Mouse (Mus musculus): ENCODE measurements around the gene Serp2. TPM values are rescaled to one million over a fixed set of nuclear protein-coding genes. Genes with fewer than 3 reads are reported as not detected.

Gene Serp2
- polyA plus RNA-seq, 2 experiments = 0.63 to 1.3 TPM

- ATAC-seq (ENCODE audit: insufficient read depth) = no peak
- H3K27ac ChIP-seq = no peak overlapping the region
- WGBS (ENCODE audit: insufficient replicate concordance) = 58% methylated on average over 5 of the region's 5 CpGs
Measured at GRCm38 (mm10) chr14:76500036-76500435, 56.7 kb downstream of the Serp2 start.

DNA sequence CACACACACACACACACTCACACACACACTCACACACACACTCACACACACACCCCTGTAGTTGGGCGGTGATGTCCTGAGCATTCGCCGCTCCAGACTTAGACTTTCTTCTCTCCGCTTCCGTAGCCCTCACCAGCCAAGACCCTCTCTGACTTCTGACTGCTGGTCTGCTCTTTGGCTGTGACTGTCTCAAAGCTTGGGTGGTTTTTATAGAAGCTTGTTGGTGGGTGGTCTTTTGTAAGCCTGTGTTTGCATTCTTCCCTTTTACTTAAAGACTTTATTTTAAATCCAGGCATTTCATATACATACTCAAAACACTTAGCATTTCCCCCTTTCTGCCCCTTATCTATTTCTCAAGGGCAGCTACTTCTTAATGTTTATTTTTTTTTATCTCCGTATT is 57.2 kb downstream of the Serp2 start:
- no peak for DNase-seq (ENCODE audit: low read depth in 3 of 3, low spot score in 3 of 3)
- H3K4me1 ChIP-seq (replicated peaks; ENCODE audit: control insufficient read depth in 2 of 2, insufficient read depth in 2 of 2, low read length in 1 of 2) = peaks cover 4 to 5% of the 10 kb centered on the region in 2 experiments; a peak in 3 of 4 replicates
- H3K4me2 ChIP-seq (ENCODE audit: low read depth) = no peak overlapping the region
- no peak overlapping the region for H3K27ac ChIP-seq
- TF ChIP-seq EP300 (IDR thresholded peaks at IDR 0.05; ENCODE audit: low read depth) = no peak
- TF ChIP-seq CTCF (IDR thresholded peaks at IDR 0.05; ENCODE audit: low read depth) = no peak
- H3K9ac ChIP-seq (replicated peaks) = no peak overlapping the region
- no peak for ATAC-seq (ENCODE audit: insufficient read depth)
- WGBS (ENCODE audit: insufficient replicate concordance) = 85% methylated on average over 6 of the region's 6 CpGs
- no peaks in the 10 kb centered on the region for H3K9me3 ChIP-seq (ENCODE audit: control insufficient read depth, low read length)
- no peak overlapping the region for H3K4me3 ChIP-seq (ENCODE audit: insufficient read depth in 1 of 2, low read depth in 2 of 2, low read length in 2 of 2)
- no peaks in the 10 kb centered on the region for H3K36me3 ChIP-seq (replicated peaks; ENCODE audit: control insufficient read depth, insufficient read depth, low read depth)
- no peaks in the 10 kb centered on the region for H3K27me3 ChIP-seq (ENCODE audit: control insufficient read depth, insufficient read depth, low read length)

More at GRCm38 (mm10) chr14:76500036-76500435, 56.7 kb downstream of the Serp2 start:
- no peaks in the 10 kb centered on the region for H3K36me3 ChIP-seq (replicated peaks; ENCODE audit: control insufficient read depth, insufficient read depth, low read depth)
- no peak overlapping the region for H3K9ac ChIP-seq (replicated peaks)
- no peak for DNase-seq (ENCODE audit: low read depth in 3 of 3, low spot score in 3 of 3)
- no peak overlapping the region for H3K4me3 ChIP-seq (ENCODE audit: insufficient read depth in 1 of 2, low read depth in 2 of 2, low read length in 2 of 2)
- no peaks in the 10 kb centered on the region for H3K9me3 ChIP-seq (ENCODE audit: control insufficient read depth, low read length)
- H3K4me1 ChIP-seq (replicated peaks; ENCODE audit: control insufficient read depth in 2 of 2, insufficient read depth in 2 of 2, low read length in 1 of 2) = peaks cover 4 to 5% of the 10 kb centered on the region in 2 experiments; a peak in 3 of 4 replicates
- no peaks in the 10 kb centered on the region for H3K27me3 ChIP-seq (ENCODE audit: control insufficient read depth, insufficient read depth, low read length)
- no peak overlapping the region for H3K4me2 ChIP-seq (ENCODE audit: low read depth)
- TF ChIP-seq EP300 (IDR thresholded peaks at IDR 0.05; ENCODE audit: low read depth) = no peak
- TF ChIP-seq CTCF (IDR thresholded peaks at IDR 0.05; ENCODE audit: low read depth) = no peak

- no peaks in the 10 kb centered on the region for H3K4me1 ChIP-seq (replicated peaks; ENCODE audit: control insufficient read depth in 2 of 2, insufficient read depth in 2 of 2, low read length in 1 of 2)
- no peak overlapping the region for H3K27ac ChIP-seq
- no peaks in the 10 kb centered on the region for H3K36me3 ChIP-seq (replicated peaks; ENCODE audit: control insufficient read depth, insufficient read depth, low read depth)
- DNase-seq (ENCODE audit: low read depth in 3 of 3, low spot score in 3 of 3) = no peak
- H3K27me3 ChIP-seq (ENCODE audit: control insufficient read depth, insufficient read depth, low read length) = no peaks in the 10 kb centered on the region
- no peak overlapping the region for H3K4me2 ChIP-seq (ENCODE audit: low read depth)
- 39% methylated on average over 7 of the region's 7 CpGs for WGBS (ENCODE audit: insufficient replicate concordance)
- H3K4me3 ChIP-seq (ENCODE audit: insufficient read depth in 1 of 2, low read depth in 2 of 2, low read length in 2 of 2) = no peak overlapping the region
- H3K9ac ChIP-seq (replicated peaks) = no peak overlapping the region
- no peak for ATAC-seq (ENCODE audit: insufficient read depth)
- TF ChIP-seq EP300 (IDR thresholded peaks at IDR 0.05; ENCODE audit: low read depth) = no peak
- TF ChIP-seq CTCF (IDR thresholded peaks at IDR 0.05; ENCODE audit: low read depth) = no peak
- H3K9me3 ChIP-seq (ENCODE audit: control insufficient read depth, low read length) = no peaks in the 10 kb centered on the region
Measured at GRCm38 (mm10) chr14:76498210-76498609, 58.5 kb downstream of the Serp2 start.

- no peak overlapping the region for H3K4me3 ChIP-seq (ENCODE audit: insufficient read depth in 1 of 2, low read depth in 2 of 2, low read length in 2 of 2)
- DNase-seq (ENCODE audit: low read depth in 3 of 3, low spot score in 3 of 3) (no peak), ATAC-seq (ENCODE audit: insufficient read depth) (no peak)
- H3K9ac ChIP-seq (replicated peaks) = no peak overlapping the region
- H3K4me1 ChIP-seq (replicated peaks; ENCODE audit: control insufficient read depth in 2 of 2, insufficient read depth in 2 of 2, low read length in 1 of 2) = no peaks in the 10 kb centered on the region
- H3K9me3 ChIP-seq (ENCODE audit: control insufficient read depth, low read length) = no peaks in the 10 kb centered on the region
- WGBS (ENCODE audit: insufficient replicate concordance) = 71% methylated on average over 9 of the region's 9 CpGs
- no peaks in the 10 kb centered on the region for H3K36me3 ChIP-seq (replicated peaks; ENCODE audit: control insufficient read depth, insufficient read depth, low read depth)
- TF ChIP-seq EP300 (IDR thresholded peaks at IDR 0.05; ENCODE audit: low read depth) (no peak), CTCF (IDR thresholded peaks at IDR 0.05; ENCODE audit: low read depth) (no peak)
- H3K27me3 ChIP-seq (ENCODE audit: control insufficient read depth, insufficient read depth, low read length) = no peaks in the 10 kb centered on the region
- no peak overlapping the region for H3K27ac ChIP-seq
- H3K4me2 ChIP-seq (ENCODE audit: low read depth) = no peak overlapping the region
Measured at GRCm38 (mm10) chr14:76497187-76497586, 59.5 kb downstream of the Serp2 start.

DNA sequence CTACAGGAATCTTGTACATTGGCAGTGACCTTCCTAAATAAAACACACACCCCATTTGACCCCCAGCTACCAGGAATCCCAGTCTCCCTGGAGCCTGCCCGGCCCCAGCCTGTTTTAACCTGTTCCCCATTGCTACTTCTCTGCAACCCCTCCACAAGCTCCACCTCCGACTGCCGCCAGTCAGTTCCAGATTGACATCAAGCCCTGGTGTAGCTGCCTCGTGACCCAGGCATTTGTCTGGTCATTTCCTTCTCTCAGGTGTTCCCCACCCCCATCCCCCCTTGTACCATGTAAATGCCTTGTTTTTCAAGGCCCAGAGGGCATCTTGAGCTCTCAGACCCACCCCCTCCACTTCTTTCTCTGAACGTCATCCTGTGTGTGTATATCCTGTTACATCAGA is 61.7 kb downstream of the Serp2 start:
- no peaks in the 10 kb centered on the region for H3K36me3 ChIP-seq (replicated peaks; ENCODE audit: control insufficient read depth, insufficient read depth, low read depth)
- no peak for TF ChIP-seq CTCF (IDR thresholded peaks at IDR 0.05; ENCODE audit: low read depth)
- no peak for TF ChIP-seq EP300 (IDR thresholded peaks at IDR 0.05; ENCODE audit: low read depth)
- ATAC-seq (ENCODE audit: insufficient read depth) (no peak), DNase-seq (ENCODE audit: low read depth in 3 of 3, low spot score in 3 of 3) (no peak)
- no peak overlapping the region for H3K9ac ChIP-seq (replicated peaks)
- H3K4me1 ChIP-seq (replicated peaks; ENCODE audit: control insufficient read depth in 2 of 2, insufficient read depth in 2 of 2, low read length in 1 of 2) = no peaks in the 10 kb centered on the region
- H3K27me3 ChIP-seq (ENCODE audit: control insufficient read depth, insufficient read depth, low read length) = no peaks in the 10 kb centered on the region
- H3K27ac ChIP-seq = no peak overlapping the region
- no peak overlapping the region for H3K4me2 ChIP-seq (ENCODE audit: low read depth)
- no peak overlapping the region for H3K4me3 ChIP-seq (ENCODE audit: insufficient read depth in 1 of 2, low read depth in 2 of 2, low read length in 2 of 2)
- 33% methylated on average over 5 of the region's 5 CpGs for WGBS (ENCODE audit: insufficient replicate concordance)
- no peaks in the 10 kb centered on the region for H3K9me3 ChIP-seq (ENCODE audit: control insufficient read depth, low read length)

Measured in liver, embryonic 14.5 days (tissue).